Mouse (Mus musculus): ENCODE results near the gene Ube2v1.

GRCm38 (mm10) chr2:167588774-167589577 is 42.9 kb downstream of the Ube2v1 start:
- TF ChIP-seq EP300 (optimal IDR thresholded peaks at IDR 0.05) (no peak), CTCF (IDR thresholded peaks at IDR 0.05; ENCODE audit: low read depth) (no peak)

Measured in stomach, postnatal 0 days (tissue).